Mouse (Mus musculus) layer of hippocampus, adult 9-10 months (tissue): ENCODE measurements around the gene Obox6.

Experiments
- DNase-seq: peaks from one replicate; pipeline ENCODE4 v3.0.0; 2022; ENCODE audit warnings: low spot score

Obox6 gene

GRCm38 (mm10) chr7:15839578-15839977 lies at the start of gene Obox6:
Gene Obox6, minus strand, starts transcription at chr7:15839678.
- DNase-seq: no peak

GRCm38 (mm10) chr7:15884127-15884526 lies 44.6 kb upstream of the Obox6 start:
- DNase-seq: no peak

DNA sequence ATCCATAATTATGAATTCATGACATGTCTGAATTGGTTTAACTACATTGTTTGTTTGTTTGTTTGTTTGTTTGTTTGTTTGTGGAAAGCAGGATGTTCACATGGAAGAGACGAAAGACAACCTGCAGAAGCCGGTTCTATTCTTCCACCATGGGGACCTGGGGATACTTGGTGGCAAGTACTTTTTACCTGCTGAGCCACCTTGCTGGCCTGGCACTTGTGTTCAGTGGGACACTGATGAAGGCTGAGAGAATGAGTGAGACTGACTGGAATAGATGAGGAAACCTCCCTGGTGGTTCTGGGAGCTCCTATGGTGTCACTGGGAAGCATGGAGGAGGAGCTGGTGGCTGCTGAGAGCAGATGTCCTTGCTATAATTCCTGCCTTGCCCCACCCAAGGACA lies 42.8 kb upstream of the Obox6 start, which contains the start of gene Crxos:
Gene Crxos (plus strand): TSS at position 301 of the 400 bp plus-strand sequence.
- no peak for DNase-seq

DNA sequence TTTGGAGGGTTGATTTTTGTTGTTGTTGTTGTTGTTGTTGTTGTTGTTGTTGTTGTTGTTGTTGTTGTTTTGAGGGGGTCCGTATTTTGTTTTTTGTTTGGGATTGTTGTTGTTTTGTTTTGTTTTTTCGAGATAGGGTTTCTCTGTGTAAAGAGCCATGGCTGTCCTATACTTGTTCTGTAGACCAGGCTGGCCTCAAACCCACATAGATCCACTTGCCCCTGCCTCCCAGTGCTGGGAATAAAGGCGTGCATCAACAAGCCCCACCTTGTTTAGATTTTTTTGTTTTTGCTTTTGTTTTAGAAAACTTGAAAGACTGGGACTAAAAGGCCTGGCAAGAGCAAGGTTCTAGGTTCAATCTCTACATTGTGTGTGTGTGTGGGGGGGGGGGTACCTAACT lies 42.4 kb upstream of the Obox6 start:
- no peak for DNase-seq

DNA sequence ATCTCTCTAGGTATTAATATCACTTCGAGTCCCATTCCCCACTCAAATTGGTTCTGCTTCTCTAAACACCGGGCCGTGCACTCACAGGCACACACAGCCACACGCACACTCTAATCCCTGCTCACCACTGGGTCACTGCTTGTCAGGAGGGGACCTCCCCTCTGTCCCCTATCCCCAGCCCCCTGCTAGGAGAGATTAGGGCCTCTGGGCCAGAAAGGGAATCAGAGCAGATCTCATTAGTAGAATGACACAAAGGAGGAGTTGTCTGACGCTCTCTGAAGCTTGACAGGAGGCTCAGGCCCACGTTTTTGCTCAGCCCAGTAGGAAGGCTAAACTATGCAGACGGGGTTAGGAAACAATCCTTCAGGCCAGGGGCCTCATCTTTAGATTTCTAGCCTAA lies 41.9 kb upstream of the Obox6 start:
- DNase-seq: no peak

- DNase-seq: no peak
Measured at GRCm38 (mm10) chr7:15879756-15880155, 40.3 kb upstream of the Obox6 start, which contains the start of gene Crx. Gene Crx, minus strand, starts transcription at chr7:15879968.

- DNase-seq: no peak
Measured at GRCm38 (mm10) chr7:15864104-15864503, 24.6 kb upstream of the Obox6 start.

GRCm38 (mm10) chr7:15859657-15860056 lies 20.2 kb upstream of the Obox6 start:
- DNase-seq: peak; percentile 0
